Mouse (Mus musculus): ENCODE results near the gene Immp2l.

- TF ChIP-seq CTCF (IDR thresholded peaks at IDR 0.05), result no peak
- no peak for TF ChIP-seq EP300 (IDR thresholded peaks at IDR 0.05; ENCODE audit: insufficient read depth, low read depth, low read length)
Measured at GRCm38 (mm10) chr12:41643262-41643661, 619.4 kb downstream of the Immp2l start.

Measured in heart, adult 2 months (tissue).